Mouse (Mus musculus) ES-E14 (cell line): Measurements from ENCODE around the gene Ckm. TPM values are rescaled to one million over a fixed set of nuclear protein-coding genes. Genes with fewer than 3 reads are reported as not detected.

ENCODE experiments used
- DNase-seq: peaks from one replicate; pipeline ENCODE4 v3.0.0-alpha.2; 2013; ENCODE audit warnings: low read depth, low spot score
- H3K27ac ChIP-seq: 2 replicates; pipeline ENCODE4 v1.5.1; 2012; ENCODE audit warnings: low read depth, mild to moderate bottlenecking, low read length, moderate library complexity, mixed read lengths; ENCODE audit not compliant: poor library complexity, insufficient read depth, severe bottlenecking
- H3K36me3 ChIP-seq: 2 replicates; pipeline ENCODE4 v1.6.1; 2012; ENCODE audit warnings: mild to moderate bottlenecking, low read length, moderate library complexity, mixed read lengths; ENCODE audit not compliant: control insufficient read depth, poor library complexity, insufficient read depth, severe bottlenecking
- H3K4me1 ChIP-seq, 2 experiments: fragments of 150-350 bp in 1 of 2; sonication (generic) in 1 of 2; 2 replicates each; pipeline ENCODE4 v1.6.1; 2012; ENCODE audit warnings: low read length in 2 of 2, mild to moderate bottlenecking in 1 of 2, mixed read lengths in 1 of 2; ENCODE audit not compliant: control insufficient read depth in 2 of 2, insufficient read depth in 2 of 2, poor library complexity in 1 of 2
- H3K4me3 ChIP-seq, 2 experiments: fragments of 150-350 bp in 1 of 2; sonication (generic) in 1 of 2; 2 replicates each; pipeline ENCODE4 v1.5.1; 2012; ENCODE audit warnings: low read length in 2 of 2, low read depth in 1 of 2, mild to moderate bottlenecking in 1 of 2, mixed read lengths in 1 of 2; ENCODE audit not compliant: insufficient read depth in 1 of 2, poor library complexity in 1 of 2, severe bottlenecking in 1 of 2
- H3K9ac ChIP-seq: 2 replicates; pipeline ENCODE4 v1.6.1; 2012; ENCODE audit warnings: low read depth, mild to moderate bottlenecking, low read length, mixed read lengths; ENCODE audit not compliant: poor library complexity, insufficient read depth, severe bottlenecking
- H3K9me3 ChIP-seq: fragments of 150-350 bp; sonication (generic); 2 replicates; pipeline ENCODE4 v1.6.1; 2012; ENCODE audit warnings: low read depth, mild to moderate bottlenecking, low read length; ENCODE audit not compliant: control insufficient read depth, insufficient read depth
- CHD2 ChIP-seq: IDR thresholded peaks from 2 replicates; pipeline ENCODE4 v1.6.1; 2014; ENCODE audit warnings: mild to moderate bottlenecking, low read depth, low read length, inconsistent platforms
- HCFC1 ChIP-seq: IDR thresholded peaks from 2 replicates; pipeline ENCODE4 v1.6.1; 2012; ENCODE audit warnings: low read length, inconsistent platforms, borderline replicate concordance; ENCODE audit not compliant: insufficient read depth
- MAFK ChIP-seq: IDR thresholded peaks from 2 replicates; pipeline ENCODE4 v1.6.1; 2014; ENCODE audit warnings: mild to moderate bottlenecking, low read depth, low read length, inconsistent platforms; ENCODE audit not compliant: insufficient read depth
- ZC3H11A ChIP-seq: IDR thresholded peaks from 2 replicates; pipeline ENCODE4 v1.6.1; 2012; ENCODE audit warnings: low read depth, mild to moderate bottlenecking, inconsistent platforms, low read length, borderline replicate concordance
- ZNF384 ChIP-seq: IDR thresholded peaks from 2 replicates; pipeline ENCODE4 v1.6.1; 2012; ENCODE audit warnings: low read depth, low read length, inconsistent platforms
- in situ Hi-C, 2 experiments: fragments of 600-800 bp; cut with MboI; formaldehyde crosslinking; loops; one replicate each; pipeline ENCODE4 v1.15.1; 2025; ENCODE audit warnings: low sequenced_read_pairs in 2 of 2, inconsistent platforms in 1 of 2; ENCODE audit not compliant: unreplicated experiment in 2 of 2
- total RNA-seq: library from RNA; depleted of rRNA; stranded (reverse); fragments of 300-350 nt; gene quantifications from 2 replicates; pipeline ENCODE4 v1.2.3, GENCODE M21; 2012

The Ckm gene
- total RNA-seq, 1 experiment: 0.85 TPM

DNA sequence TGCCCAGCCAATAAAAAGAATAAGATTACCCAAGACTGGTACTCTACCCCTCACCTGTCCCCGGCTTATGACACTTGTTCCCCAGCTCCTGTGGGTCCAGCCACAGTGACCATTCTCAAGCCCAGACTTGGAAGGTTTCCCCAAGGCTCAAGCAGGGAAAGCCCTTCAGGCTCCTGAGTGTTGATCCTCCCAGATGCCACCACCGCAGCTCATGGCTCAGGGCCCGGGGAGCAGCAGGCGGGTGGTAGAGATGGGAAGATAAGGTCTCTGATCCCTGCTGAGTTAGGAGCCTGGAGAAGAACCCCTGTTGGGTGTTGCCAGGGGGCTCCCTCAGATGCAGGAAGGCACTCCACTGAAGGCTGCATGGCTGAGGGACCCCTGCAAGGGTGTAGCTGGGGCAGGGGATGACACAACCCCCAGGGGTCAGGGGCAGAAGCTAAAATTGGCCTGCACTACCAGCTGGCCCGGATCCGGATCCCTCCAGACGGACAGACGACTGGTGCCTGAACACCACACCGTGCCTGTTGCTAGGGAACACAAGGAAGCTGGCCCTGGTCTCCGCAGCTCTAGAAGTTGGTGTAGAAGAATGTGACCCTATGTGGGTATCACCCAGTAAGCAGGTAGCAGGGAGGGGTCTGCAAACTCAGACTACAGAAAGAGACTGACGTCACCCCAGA, 51.4 kb downstream of the Ckm start:
- DNase-seq: no peak
- TF ChIP-seq CHD2 (no peak), ZNF384 (no peak), HCFC1 (no peak), MAFK (no peak), ZC3H11A (no peak)
- Histone ChIP-seq H3K4me3 (no peak overlapping the region), H3K9me3 (no peaks in the 10 kb centered on the region), H3K36me3 (no peaks in the 10 kb centered on the region; the same call in 1 of the 2 replicates), H3K4me1 (peaks cover 0 to 25% of the 10 kb centered on the region in 2 experiments; a peak in 2 of 4 replicates), H3K9ac (no peak overlapping the region), H3K27ac (no peak overlapping the region; the same call in 1 of the 2 replicates)
- in situ Hi-C loops: no loop called here

DNA sequence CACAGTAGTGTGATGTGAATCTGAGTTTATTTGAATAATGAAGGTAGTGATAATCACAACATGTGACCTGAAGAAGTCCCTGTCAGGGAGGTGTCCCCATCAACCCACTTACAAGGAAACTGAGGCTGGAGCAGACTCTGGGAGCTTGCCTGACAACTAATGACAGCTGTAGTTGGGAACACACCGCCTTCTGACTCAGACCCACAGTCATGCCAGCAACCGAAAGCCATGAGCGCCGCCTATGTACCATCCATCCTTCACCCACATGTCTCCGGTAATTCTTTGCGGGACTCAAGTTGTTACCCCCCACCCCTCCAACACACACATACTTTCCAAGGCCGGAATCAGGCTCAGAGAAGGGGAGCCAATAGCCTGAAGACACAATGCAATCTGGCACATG, 52.1 kb downstream of the Ckm start:
- peaks cover 0 to 27% of the 10 kb centered on the region in 2 experiments; a peak in 2 of 4 replicates for H3K4me1 ChIP-seq
- in situ Hi-C loops: no loop called here
- no peak for DNase-seq
- no peak overlapping the region; a peak in 1 of 4 replicates for H3K4me3 ChIP-seq
- no peak overlapping the region for H3K27ac ChIP-seq
- H3K9ac ChIP-seq: no peak overlapping the region
- H3K9me3 ChIP-seq: no peaks in the 10 kb centered on the region
- TF ChIP-seq MAFK (no peak), ZNF384 (no peak), HCFC1 (no peak), CHD2 (no peak)
- H3K36me3 ChIP-seq: no peaks in the 10 kb centered on the region; the same call in 1 of the 2 replicates

DNA sequence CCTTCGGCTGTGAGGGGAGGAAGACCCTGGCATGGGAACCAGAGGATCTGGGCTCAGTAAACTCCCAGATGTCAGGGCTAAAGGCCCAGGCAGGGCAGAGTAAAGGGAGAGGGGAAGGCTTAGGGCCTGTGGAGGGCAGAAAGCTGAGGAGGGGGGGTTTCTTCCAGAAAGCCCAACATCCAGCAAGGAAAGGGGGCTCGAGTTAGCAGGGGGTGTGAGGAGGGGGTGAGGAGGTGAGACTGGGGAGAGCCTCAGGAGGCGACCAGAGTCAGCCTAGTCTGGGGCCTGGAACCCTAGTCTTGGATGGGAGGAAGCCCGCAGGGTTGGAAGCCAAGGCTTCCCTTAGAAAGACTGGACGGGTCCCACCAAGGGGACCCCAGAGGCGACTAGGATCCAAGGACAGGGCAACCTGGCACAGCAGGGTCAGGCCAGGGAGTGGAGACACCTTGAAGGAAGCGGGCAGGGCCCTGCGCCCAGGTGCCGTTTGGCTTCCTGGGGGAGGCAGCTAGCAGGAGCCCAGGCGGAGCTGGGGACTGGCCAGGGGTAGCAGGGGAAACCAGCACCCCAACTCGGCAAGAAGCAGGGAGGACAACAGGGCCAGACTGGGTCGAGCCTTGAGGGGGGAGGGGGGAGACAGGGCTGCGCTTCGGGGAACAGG, 53.0 kb downstream of the Ckm start:
- Histone ChIP-seq H3K9ac (peak overlapping the region; percentile 89), H3K4me3 (peak overlapping the region; percentile 94 to 99), H3K4me1 (peaks cover 0 to 27% of the 10 kb centered on the region in 2 experiments; a peak in 2 of 4 replicates), H3K27ac (0 out of 2 replicates have a peak overlapping the region, but pooled peaks have one; percentile 1), H3K36me3 (no peaks in the 10 kb centered on the region; the same call in 1 of the 2 replicates), H3K9me3 (no peaks in the 10 kb centered on the region)
- in situ Hi-C loops: no loop called here
- DNase-seq: no peak
- no peak for TF ChIP-seq ZNF384
- no peak for TF ChIP-seq HCFC1
- TF ChIP-seq ZC3H11A: no peak
- no peak for TF ChIP-seq MAFK
- no peak for TF ChIP-seq CHD2

DNA sequence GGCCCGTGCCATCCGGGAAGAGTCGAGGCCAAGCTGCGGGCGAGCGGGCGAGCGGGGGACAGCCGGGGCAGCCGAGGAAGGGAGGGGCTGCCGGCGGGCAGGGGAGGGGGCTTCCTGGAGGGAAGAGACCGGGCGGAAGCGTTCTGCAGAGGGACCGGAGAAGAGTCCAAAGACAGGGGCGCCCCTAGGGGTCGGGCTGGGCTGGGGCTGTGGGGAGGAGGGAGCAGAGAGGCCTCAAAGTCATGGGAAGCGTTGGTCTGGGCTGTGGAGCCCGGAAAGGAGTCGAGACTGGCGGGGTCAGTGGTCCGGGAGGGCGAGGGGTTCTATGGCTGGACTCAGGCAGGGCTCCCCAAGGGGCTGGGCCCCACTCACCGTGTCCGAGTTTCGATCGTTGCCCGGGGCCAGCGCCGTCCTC, 53.5 kb downstream of the Ckm start:
- DNase-seq: no peak
- in situ Hi-C loops: no loop called here
- H3K4me3 ChIP-seq: peak overlapping the region; percentile 94 to 99

More for the DNA sequence above, 53.5 kb downstream of the Ckm start:
- Histone ChIP-seq H3K9ac (peak overlapping the region; percentile 89), H3K9me3 (no peaks in the 10 kb centered on the region), H3K27ac (peak overlapping the region; percentile 37; the same call in 1 of the 2 replicates), H3K4me1 (peaks cover 0 to 31% of the 10 kb centered on the region in 2 experiments; a peak in 2 of 4 replicates), H3K36me3 (no peaks in the 10 kb centered on the region; the same call in 1 of the 2 replicates)
- TF ChIP-seq MAFK: no peak
- 0 out of 2 replicates have a peak, but pooled peaks have one; percentile 29 for TF ChIP-seq HCFC1
